In genomic region chr10:89502986-89503560, GRCm38 (mm10) we compare ENCODE assay signal across 12 mouse cellular contexts. TPM values are rescaled to one million over a fixed set of nuclear protein-coding genes. Genes with fewer than 3 reads are reported as not detected.
"Had no signal": no experiment of that assay in that cellular context is flagged by ENCODE, and none has a peak within 500 bp of the region (broad histone marks: within the 10 kb centered on the region; RNA-seq: fewer than 3 reads in every experiment).

No protein-coding gene starts in this region.

- H3K27me3 ChIP-seq: midbrain, embryonic 13.5 days had no signal

- H3K9ac ChIP-seq: liver, embryonic 14.5 days; midbrain, embryonic 13.5 days had no signal

- H3K4me3 ChIP-seq: left cerebral cortex, adult 2 months; limb, embryonic 10.5 days; midbrain, embryonic 13.5 days had no signal

- H3K4me1 ChIP-seq: limb, embryonic 10.5 days; midbrain, embryonic 13.5 days had no signal

- DNase-seq: lung, adult 2 months; lung, postnatal 36 days; right cerebral cortex, postnatal 14 days; thymus, postnatal 36 days had no signal

- H3K36me3 ChIP-seq: limb, embryonic 10.5 days; midbrain, embryonic 13.5 days had no signal

- ATAC-seq: hindbrain, postnatal 0 days; lung, postnatal 0 days; midbrain, embryonic 13.5 days had no signal

- H3K27ac ChIP-seq: hindbrain, postnatal 0 days; left cerebral cortex, adult 2 months; limb, embryonic 10.5 days; liver, embryonic 14.5 days; midbrain, embryonic 13.5 days had no signal

- H3K9me3 ChIP-seq: limb, embryonic 10.5 days; midbrain, embryonic 13.5 days had no signal

- H3K4me2 ChIP-seq: midbrain, embryonic 13.5 days had no signal

RNA-seq across cellular contexts. Expression of gene Nr1h4, which starts 30.3 kb away (rescaled TPM):
- polyA plus RNA-seq: limb, embryonic 10.5 days; midbrain, embryonic 13.5 days; midbrain, postnatal 0 days; neural tube, embryonic 14.5 days had no signal
